Mouse (Mus musculus) hindbrain, postnatal 0 days (tissue): ENCODE measurements around the gene Steap2. TPM values are rescaled to one million over a fixed set of nuclear protein-coding genes. Genes with fewer than 3 reads are reported as not detected.

Source experiments
- ATAC-seq: fragments of 200-750 bp; cut with Nextera tagmentation; 2 replicates; pipeline ENCODE4 v1.8.0; 2017; ENCODE audit warnings: mild to moderate bottlenecking, moderate TSS enrichment, moderate library complexity
- DNase-seq: peaks from one replicate; pipeline ENCODE4 v3.0.0-alpha.2; 2015; ENCODE audit warnings: low spot score
- H3K27ac ChIP-seq: fragments of 300-500 bp; sonication (generic); 2 replicates; pipeline ENCODE4 v1.5.1; 2014; ENCODE audit warnings: mild to moderate bottlenecking
- H3K27me3 ChIP-seq: fragments of 300-500 bp; sonication (generic); 2 replicates; pipeline ENCODE4 v1.6.1; 2014; ENCODE audit warnings: low read length, mixed read lengths; ENCODE audit not compliant: insufficient read depth
- H3K36me3 ChIP-seq: fragments of 300-500 bp; sonication (generic); 2 replicates; pipeline ENCODE4 v1.6.1; 2014; ENCODE audit warnings: low read length, mixed read lengths; ENCODE audit not compliant: insufficient read depth
- H3K4me1 ChIP-seq: fragments of 300-500 bp; sonication (generic); 2 replicates; pipeline ENCODE4 v1.6.1; 2014; ENCODE audit warnings: antibody characterized with exemption, low read length, mixed read lengths; ENCODE audit not compliant: insufficient read depth
- H3K4me2 ChIP-seq: fragments of 300-500 bp; sonication (generic); 2 replicates; pipeline ENCODE4 v1.6.1; 2014; ENCODE audit warnings: low read depth, mild to moderate bottlenecking, low read length, moderate library complexity, mixed read lengths
- H3K4me3 ChIP-seq: fragments of 300-500 bp; sonication (generic); 2 replicates; pipeline ENCODE4 v1.5.1; 2014; ENCODE audit warnings: low read length
- H3K9ac ChIP-seq: fragments of 300-500 bp; sonication (generic); replicated peaks from 2 replicates; pipeline ENCODE4 v1.6.1; 2014; ENCODE audit warnings: mild to moderate bottlenecking, low read length, moderate library complexity, mixed read lengths
- H3K9me3 ChIP-seq: fragments of 300-500 bp; sonication (generic); 2 replicates; pipeline ENCODE4 v1.6.1; 2016; ENCODE audit warnings: low read length, mixed read lengths
- CTCF ChIP-seq: IDR thresholded peaks from 2 replicates; pipeline ENCODE4 v1.5.1; 2016; ENCODE audit warnings: antibody characterized with exemption, control low read depth, low read depth
- WGBS: fragments of 180-500 bp; shearing (Covaris S2); extraction: QIAGEN DNeasy Blood & Tissue Kit; methylation state at CpG from one replicate; pipeline ENCODE4 v1.1.7; 2014; 5-methylcytosine and 5-hydroxymethylcytosine counted together
- polyA plus RNA-seq: library from polyadenylated mRNA; unstranded; fragments of >200 nt; fragmentation: Nextera tagmentation; extraction: Ambion mirVana; gene quantifications from 2 replicates; pipeline ENCODE4 v1.2.1, GENCODE M21; 2015
- total RNA-seq: library from RNA; depleted of rRNA; stranded (reverse); fragments of >200 nt; gene quantifications from 2 replicates; pipeline ENCODE4 v1.2.3, GENCODE M21; 2014

Gene Steap2
- total and polyA plus RNA-seq, 2 experiments from 2014 or later: 6.8 to 18.5 TPM

DNA sequence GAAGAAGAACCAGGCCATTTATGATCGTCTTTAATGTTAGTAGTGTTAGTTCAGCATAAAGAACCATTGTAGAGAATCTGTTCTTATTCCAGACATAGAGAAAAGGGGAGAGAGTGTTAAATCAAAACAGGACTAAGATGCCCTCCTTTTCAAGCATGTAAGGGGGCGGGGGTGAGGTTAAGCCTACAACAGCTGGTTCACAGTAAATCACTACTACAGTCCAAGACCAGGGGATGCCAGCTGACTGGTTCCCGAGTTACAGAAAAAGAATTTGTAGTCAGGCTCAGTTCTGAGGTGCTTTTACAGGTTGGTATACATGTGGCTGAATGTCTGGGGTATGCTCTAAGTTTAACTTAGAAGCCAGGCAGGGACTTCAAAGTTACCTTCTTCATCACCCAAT lies 18.3 kb downstream of the Steap2 start:
- 85% methylated on average over 3 of the region's 3 CpGs for WGBS
- Histone ChIP-seq H3K27me3 (no peaks in the 10 kb centered on the region), H3K36me3 (0 out of 2 replicates have a peak, but pooled peaks cover 9% of the 10 kb centered on the region), H3K4me2 (no peak overlapping the region), H3K9me3 (no peaks in the 10 kb centered on the region), H3K9ac (no peak overlapping the region), H3K4me3 (no peak overlapping the region), H3K4me1 (no peaks in the 10 kb centered on the region), H3K27ac (no peak overlapping the region)
- TF ChIP-seq CTCF: no peak
- no peak for DNase-seq
- ATAC-seq: no peak

DNA sequence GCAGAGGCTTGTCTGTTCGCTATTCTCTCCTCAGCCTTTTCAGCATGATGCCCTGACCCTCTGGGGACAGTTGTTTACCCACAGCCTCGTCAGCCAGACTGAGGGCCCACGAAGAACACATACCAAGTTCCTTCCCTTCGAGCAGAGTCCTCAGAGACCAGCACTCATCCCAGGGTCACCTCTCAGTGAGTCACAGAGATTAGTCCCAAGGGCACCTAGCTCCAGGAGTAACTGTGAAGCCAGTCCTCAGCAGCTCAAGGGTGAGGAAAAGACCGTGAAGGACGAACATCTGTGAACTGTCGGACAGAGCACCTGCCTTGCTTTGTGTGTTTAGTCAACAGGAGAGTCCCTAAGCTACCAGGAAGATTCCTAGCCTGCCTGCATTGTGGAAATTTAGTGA lies 25.5 kb downstream of the Steap2 start:
- TF ChIP-seq CTCF: no peak
- ATAC-seq (no peak), DNase-seq (no peak)
- Histone ChIP-seq H3K27ac (no peak overlapping the region), H3K9ac (no peak overlapping the region), H3K4me3 (no peak overlapping the region), H3K27me3 (no peaks in the 10 kb centered on the region), H3K9me3 (no peaks in the 10 kb centered on the region), H3K36me3 (no peaks in the 10 kb centered on the region), H3K4me2 (no peak overlapping the region), H3K4me1 (no peaks in the 10 kb centered on the region)
- 70% methylated on average over 7 of the region's 7 CpGs for WGBS

DNA sequence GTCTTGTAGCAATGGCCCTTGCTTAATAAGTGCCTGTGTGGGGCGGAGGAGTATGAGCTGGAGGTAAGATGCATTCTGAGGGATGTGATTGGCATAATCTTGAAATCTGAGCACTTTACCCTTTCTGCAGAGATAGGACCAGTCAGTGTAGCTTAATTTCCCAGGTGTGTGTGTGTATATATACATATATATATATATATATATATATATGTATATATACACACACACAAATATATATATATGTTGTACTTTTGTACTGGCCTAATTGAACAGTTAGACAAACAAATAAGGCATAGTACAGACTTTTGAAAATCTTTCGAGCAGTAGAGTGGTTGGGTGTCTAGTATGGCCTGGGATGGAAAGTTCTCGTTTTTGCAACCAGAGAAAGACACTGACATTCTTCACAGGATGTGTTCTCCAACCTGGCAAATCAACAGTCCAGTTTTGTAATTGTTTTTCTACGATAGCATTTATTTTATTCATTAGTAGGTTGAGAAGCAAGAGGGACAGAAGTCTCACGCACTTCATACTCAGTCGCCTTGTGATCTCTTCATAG lies 29.9 kb downstream of the Steap2 start:
- Histone ChIP-seq H3K36me3 (no peaks in the 10 kb centered on the region), H3K9ac (peak overlapping the region; percentile 67), H3K27ac (peak overlapping the region; percentile 17; the same call in 1 of the 2 replicates), H3K4me2 (peak overlapping the region; percentile 91), H3K9me3 (no peaks in the 10 kb centered on the region), H3K4me1 (no peaks in the 10 kb centered on the region; the same call in 1 of the 2 replicates), H3K27me3 (no peaks in the 10 kb centered on the region), H3K4me3 (peak overlapping the region; percentile 85)
- WGBS: 48% methylated on average over 6 of the region's 6 CpGs
- DNase-seq (no peak), ATAC-seq (0 out of 2 replicates have a peak, but pooled peaks have one; percentile 3)
- TF ChIP-seq CTCF: no peak

DNA sequence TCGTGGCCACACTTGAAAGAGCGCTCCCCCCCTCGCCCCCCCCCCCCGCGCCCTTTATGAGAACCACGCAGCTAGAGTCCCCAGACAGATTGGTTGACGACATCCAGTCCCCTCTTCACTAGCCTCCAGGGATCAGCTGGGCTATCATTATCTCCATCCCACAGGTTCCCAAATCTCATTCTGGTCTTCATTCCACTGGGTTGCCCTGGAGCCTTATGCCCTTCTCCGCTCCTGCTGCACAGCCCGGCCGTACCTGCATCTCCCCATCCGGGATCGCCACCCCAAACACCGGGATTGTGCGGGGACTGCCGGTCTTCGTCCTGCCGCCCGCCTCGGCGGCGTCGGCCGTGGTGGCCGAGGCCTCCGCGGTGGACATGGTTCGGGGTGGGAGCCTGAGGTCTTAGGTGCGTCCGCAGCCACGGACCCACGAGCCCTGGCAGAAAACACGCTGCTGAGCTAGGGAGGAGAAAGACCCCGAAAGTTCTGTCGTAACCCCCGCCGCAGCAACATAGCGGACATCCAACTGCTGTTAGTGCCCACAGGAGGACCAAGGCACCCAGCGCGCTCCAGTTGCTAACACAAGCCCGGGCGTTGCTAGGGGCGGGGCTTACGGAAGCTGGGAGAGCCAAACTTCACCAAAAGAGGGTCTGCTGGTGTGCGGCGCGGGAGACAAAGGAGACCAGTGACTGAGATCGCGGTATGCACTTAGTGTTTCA lies 30.6 kb downstream of the Steap2 start, which contains the start of gene Cfap69:
Gene Cfap69, minus strand, starts transcription at position 585 of the 716 bp plus-strand sequence.
- Histone ChIP-seq H3K4me1 (no peaks in the 10 kb centered on the region; the same call in 1 of the 2 replicates), H3K27me3 (no peaks in the 10 kb centered on the region), H3K36me3 (no peaks in the 10 kb centered on the region), H3K4me3 (peak within 1 kb of the TSS; percentile 85), H3K27ac (peak within 1 kb of the TSS; percentile 17; the same call in 1 of the 2 replicates), H3K9me3 (no peaks in the 10 kb centered on the region), H3K9ac (peak within 1 kb of the TSS; percentile 67), H3K4me2 (peak within 1 kb of the TSS; percentile 91)
- ATAC-seq: peak; percentile 97
- TF ChIP-seq CTCF: no peak
- WGBS: under 1% methylated on average over 46 of the region's 48 CpGs
- peak; percentile 95 for DNase-seq

DNA sequence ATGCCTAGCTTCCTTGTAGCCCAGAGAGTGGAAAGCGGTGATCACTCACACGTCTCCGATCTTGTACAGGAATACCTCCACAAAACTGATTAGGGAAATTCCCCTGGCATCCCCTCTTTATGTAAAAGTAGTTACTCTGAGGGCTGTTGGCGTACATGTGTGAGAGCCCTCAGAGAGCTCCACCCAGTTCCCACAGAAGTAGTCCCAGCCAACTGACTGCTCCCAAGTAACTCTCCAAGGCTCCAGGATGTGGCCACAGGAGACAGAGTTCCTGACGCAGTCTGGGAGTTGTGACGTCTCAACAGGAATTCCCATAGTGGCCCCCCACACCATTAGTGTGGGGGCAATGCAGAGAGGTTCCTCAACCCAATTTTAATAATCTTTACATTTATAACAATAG lies 31.3 kb downstream of the Steap2 start:
- H3K9me3 ChIP-seq: no peaks in the 10 kb centered on the region
- peak overlapping the region; percentile 85 for H3K4me3 ChIP-seq
- DNase-seq (no peak), ATAC-seq (peak; percentile 14; the same call in 1 of the 2 replicates)
- H3K27ac ChIP-seq: no peak overlapping the region
- peak overlapping the region; percentile 91 for H3K4me2 ChIP-seq
- H3K4me1 ChIP-seq: no peaks in the 10 kb centered on the region; the same call in 1 of the 2 replicates
- H3K9ac ChIP-seq: peak overlapping the region; percentile 67; the same call in 1 of the 2 replicates
- no peak for TF ChIP-seq CTCF
- no peaks in the 10 kb centered on the region for H3K36me3 ChIP-seq
- H3K27me3 ChIP-seq: no peaks in the 10 kb centered on the region
- 37% methylated on average over 6 of the region's 6 CpGs for WGBS

DNA sequence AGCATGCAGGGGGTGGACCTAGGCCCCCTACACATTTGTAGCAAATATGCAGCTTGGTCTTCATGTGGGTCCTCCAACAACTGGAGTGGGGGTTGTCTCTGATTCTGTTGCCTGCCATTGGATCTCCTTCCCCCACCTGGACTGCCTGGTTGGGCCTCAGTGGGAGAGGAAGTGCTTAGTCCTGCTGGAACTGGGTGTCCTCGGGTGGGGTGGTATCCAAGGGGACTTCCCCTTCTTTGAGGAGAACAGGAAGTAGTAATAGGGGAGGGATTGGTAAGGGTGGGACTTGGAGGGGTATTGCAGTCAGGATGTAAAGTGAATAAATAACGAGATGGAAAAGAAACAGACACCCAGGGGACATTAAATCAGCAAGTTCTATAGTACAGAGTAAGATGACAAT lies 35.7 kb downstream of the Steap2 start:
- DNase-seq: no peak
- Histone ChIP-seq H3K4me2 (no peak overlapping the region), H3K9ac (no peak overlapping the region), H3K4me3 (no peak overlapping the region), H3K4me1 (no peaks in the 10 kb centered on the region; the same call in 1 of the 2 replicates), H3K9me3 (no peaks in the 10 kb centered on the region), H3K27me3 (no peaks in the 10 kb centered on the region), H3K27ac (no peak overlapping the region), H3K36me3 (no peaks in the 10 kb centered on the region)
- 52% methylated on average over 2 of the region's 2 CpGs for WGBS
- TF ChIP-seq CTCF: no peak
- no peak for ATAC-seq

DNA sequence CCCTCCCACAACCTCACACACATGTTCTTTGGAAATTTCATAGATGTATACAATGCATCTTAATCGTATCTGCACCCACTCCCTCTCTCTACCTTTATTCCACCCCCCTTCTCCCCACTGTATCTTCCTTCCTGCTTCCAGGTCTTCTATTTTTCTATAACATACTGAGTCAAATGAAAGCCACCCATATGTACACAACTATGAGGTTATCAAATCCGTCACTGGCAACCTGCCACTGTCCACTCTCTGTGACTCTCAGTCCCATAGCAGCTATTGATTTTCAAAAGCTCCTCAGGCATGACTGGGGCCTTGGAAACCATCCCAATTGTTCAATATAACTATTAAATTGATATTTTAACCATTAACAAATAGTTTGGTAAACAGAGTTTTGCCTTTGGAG lies 36.4 kb downstream of the Steap2 start:
- TF ChIP-seq CTCF: no peak
- Histone ChIP-seq H3K27ac (no peak overlapping the region), H3K4me2 (no peak overlapping the region), H3K4me1 (no peaks in the 10 kb centered on the region; the same call in 1 of the 2 replicates), H3K27me3 (no peaks in the 10 kb centered on the region), H3K36me3 (no peaks in the 10 kb centered on the region), H3K9me3 (no peaks in the 10 kb centered on the region), H3K4me3 (no peak overlapping the region), H3K9ac (no peak overlapping the region)
- DNase-seq (no peak), ATAC-seq (no peak)
- 79% methylated on average over 2 of the region's 2 CpGs for WGBS
